Mouse (Mus musculus): ENCODE data around the gene Gm16867. TPM values are rescaled to one million over a fixed set of nuclear protein-coding genes. Genes with fewer than 3 reads are reported as not detected.
"Not testable (repeated sequence)": the region's sequence is repeated elsewhere in the genome, so short reads cannot be mapped to it uniquely, and the experiment has no call there.

The Gm16867 gene
- polyA plus RNA-seq, 1 experiment: not detected

GRCm38 (mm10) chr14:69448845-69449244, 54.3 kb downstream of the Gm16867 start:
- not testable (repeated sequence) for H3K27ac ChIP-seq (ENCODE audit: insufficient read depth, low read length); H3K4me1 ChIP-seq (ENCODE audit: control insufficient read depth, insufficient read depth, low read length); H3K4me3 ChIP-seq (replicated peaks; ENCODE audit: insufficient read depth, low read depth, low read length); DNase-seq; H3K27me3 ChIP-seq (ENCODE audit: control insufficient read depth, insufficient read depth, low read length)
- no CpG with 5 or more reads among the region's 10 CpGs for WGBS

- not testable (repeated sequence) for H3K27ac ChIP-seq (ENCODE audit: insufficient read depth, low read length); H3K27me3 ChIP-seq (ENCODE audit: control insufficient read depth, insufficient read depth, low read length); H3K4me3 ChIP-seq (replicated peaks; ENCODE audit: insufficient read depth, low read depth, low read length); DNase-seq; H3K4me1 ChIP-seq (ENCODE audit: control insufficient read depth, insufficient read depth, low read length)
- WGBS: no CpG with 5 or more reads among the region's 1 CpGs
Measured at GRCm38 (mm10) chr14:69447006-69447405, 56.2 kb downstream of the Gm16867 start.

DNA sequence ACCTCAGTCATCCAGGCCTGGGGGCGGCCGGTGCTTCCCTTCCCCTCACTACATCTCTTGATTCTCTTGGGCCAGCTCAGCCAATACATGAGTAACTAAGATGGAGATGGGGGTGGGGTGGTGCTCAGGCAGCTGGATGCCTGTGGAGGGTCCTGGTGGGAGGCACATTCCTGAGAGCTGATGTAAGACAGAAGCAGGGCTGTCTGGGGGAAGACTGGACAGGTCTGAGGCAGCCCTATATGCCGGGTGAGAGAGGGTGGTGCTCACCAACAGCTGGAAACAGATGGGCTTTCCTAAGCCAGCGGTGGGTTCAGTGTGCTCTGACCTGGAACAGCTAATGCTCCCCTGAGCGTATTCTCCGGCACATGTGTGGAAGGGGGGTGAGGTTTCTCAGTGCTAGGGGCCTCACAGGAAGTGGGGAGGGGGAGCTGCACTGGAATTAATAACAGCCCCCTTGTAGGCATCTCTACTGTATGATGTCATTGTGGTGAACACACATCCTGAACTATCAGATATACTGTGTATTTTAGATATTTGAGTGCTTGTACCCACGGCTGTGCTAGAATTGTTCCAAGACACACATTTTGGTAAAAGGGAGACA, 60.0 kb downstream of the Gm16867 start:
- H3K27ac ChIP-seq (ENCODE audit: insufficient read depth, low read length); H3K4me1 ChIP-seq (ENCODE audit: control insufficient read depth, insufficient read depth, low read length); DNase-seq; H3K4me3 ChIP-seq (replicated peaks; ENCODE audit: insufficient read depth, low read depth, low read length); H3K27me3 ChIP-seq (ENCODE audit: control insufficient read depth, insufficient read depth, low read length): not testable (repeated sequence)
- WGBS: no CpG with 5 or more reads among the region's 7 CpGs

GRCm38 (mm10) chr14:69440955-69441354, 62.2 kb downstream of the Gm16867 start:
- no CpG with 5 or more reads among the region's 7 CpGs for WGBS
- not testable (repeated sequence) for DNase-seq; H3K4me3 ChIP-seq (replicated peaks; ENCODE audit: insufficient read depth, low read depth, low read length); H3K27ac ChIP-seq (ENCODE audit: insufficient read depth, low read length); H3K4me1 ChIP-seq (ENCODE audit: control insufficient read depth, insufficient read depth, low read length); H3K27me3 ChIP-seq (ENCODE audit: control insufficient read depth, insufficient read depth, low read length)

DNA sequence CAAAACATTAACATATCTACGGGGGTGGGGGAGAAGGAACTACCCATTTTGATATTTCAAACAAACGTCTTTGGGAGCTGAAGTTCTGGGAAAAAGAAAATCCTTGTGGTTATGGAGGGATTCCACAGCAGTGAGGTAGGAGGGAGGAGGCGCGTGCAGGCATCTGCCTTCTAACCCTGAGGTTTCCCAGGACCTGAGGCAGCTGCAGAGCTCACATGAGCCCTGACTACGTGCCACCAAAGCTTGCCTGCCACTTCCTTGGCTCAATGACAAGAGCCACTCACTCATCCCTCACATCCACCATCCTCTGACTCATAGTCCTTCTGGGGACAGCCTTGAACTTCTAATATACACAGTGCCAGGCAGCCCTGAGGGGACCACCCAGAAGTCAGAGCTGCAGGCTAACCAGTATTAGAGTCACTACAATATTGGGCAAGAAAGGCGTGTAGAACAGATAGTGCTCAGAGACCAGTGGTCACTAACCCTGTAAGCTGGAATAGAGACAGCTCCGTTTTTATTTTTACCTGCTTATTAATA, 64.4 kb downstream of the Gm16867 start:
- H3K4me1 ChIP-seq (ENCODE audit: control insufficient read depth, insufficient read depth, low read length); DNase-seq; H3K27ac ChIP-seq (ENCODE audit: insufficient read depth, low read length); H3K27me3 ChIP-seq (ENCODE audit: control insufficient read depth, insufficient read depth, low read length); H3K4me3 ChIP-seq (replicated peaks; ENCODE audit: insufficient read depth, low read depth, low read length): not testable (repeated sequence)
- no CpG with 5 or more reads among the region's 7 CpGs for WGBS

GRCm38 (mm10) chr14:69421003-69421402, 82.2 kb downstream of the Gm16867 start:
- H3K27ac ChIP-seq (ENCODE audit: insufficient read depth, low read length): not testable (repeated sequence)
- no CpG with 5 or more reads among the region's 7 CpGs for WGBS

DNA sequence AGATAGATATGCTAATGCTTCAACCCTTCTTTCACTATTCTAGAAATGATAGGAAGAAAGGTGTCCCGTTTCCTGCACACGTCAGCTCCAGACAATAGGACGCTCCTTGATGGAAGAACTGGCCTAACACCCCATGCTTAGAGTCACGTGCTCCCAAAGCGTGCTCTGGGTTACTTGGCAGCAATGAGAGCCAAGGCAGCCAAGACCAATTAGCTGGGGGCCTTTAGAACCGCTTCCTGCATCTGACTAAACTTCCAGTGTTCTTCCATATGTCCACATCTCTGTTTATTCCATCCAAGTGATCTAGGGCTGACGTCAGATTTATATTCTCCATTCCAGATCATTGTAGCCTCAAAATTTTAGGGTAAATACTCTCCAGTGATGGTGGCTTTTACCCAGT, 85.6 kb downstream of the Gm16867 start:
- WGBS: no CpG with 5 or more reads among the region's 7 CpGs
- H3K4me3 ChIP-seq (replicated peaks; ENCODE audit: insufficient read depth, low read depth, low read length); H3K4me1 ChIP-seq (ENCODE audit: control insufficient read depth, insufficient read depth, low read length); DNase-seq; H3K27ac ChIP-seq (ENCODE audit: insufficient read depth, low read length); H3K27me3 ChIP-seq (ENCODE audit: control insufficient read depth, insufficient read depth, low read length): not testable (repeated sequence)

More at GRCm38 (mm10) chr14:69421003-69421402, 82.2 kb downstream of the Gm16867 start:
- H3K4me1 ChIP-seq (ENCODE audit: control insufficient read depth, insufficient read depth, low read length); H3K4me3 ChIP-seq (replicated peaks; ENCODE audit: insufficient read depth, low read depth, low read length); H3K27me3 ChIP-seq (ENCODE audit: control insufficient read depth, insufficient read depth, low read length); DNase-seq: not testable (repeated sequence)

Other genes starting within 250 kb of the Gm16867 start
- gene Synb, start 209.1 kb downstream of the Gm16867 start, polyA plus RNA-seq (2012; rRNA removed): not detected in 2 replicates
- 0.05 TPM in 1 of 2 replicates, not detected in the other for gene Gm27179, start 9.2 kb upstream of the Gm16867 start, polyA plus RNA-seq (2012; rRNA removed)
- gene Entpd4b, start 52.1 kb upstream of the Gm16867 start, polyA plus RNA-seq (2012; rRNA removed): 24.0 and 24.6 TPM in 2 replicates

Data from cerebellum, adult 2 months (tissue).